Mouse (Mus musculus) cerebellum, postnatal 36 days (tissue): ENCODE measurements at regions not wholly inside any gene's neighbourhood (a gene's known extent, or its start where the extent isn't known, plus 50 kb on each side); places are given as distances from the start of the nearest gene placed in this dataset.

Source experiments
- DNase-seq, 2 experiments: peaks; one replicate each; pipeline ENCODE4 v3.0.0; 2021 to 2022; ENCODE audit warnings: mixed read lengths in 2 of 2

- no peak for DNase-seq
Measured at GRCm38 (mm10) chr2:171670945-171671547, 372.2 kb downstream of the Cbln4 start.

- DNase-seq: no peak
Measured at GRCm38 (mm10) chr2:171668791-171669645, 374.2 kb downstream of the Cbln4 start.

GRCm38 (mm10) chr2:171662571-171662970 is 380.7 kb downstream of the Cbln4 start:
- DNase-seq: no peak

GRCm38 (mm10) chr2:171661896-171662511 is 381.3 kb downstream of the Cbln4 start:
- DNase-seq: no peak

GRCm38 (mm10) chr2:171657125-171657524 is 386.1 kb downstream of the Cbln4 start:
- DNase-seq: no peak

- no peak for DNase-seq
Measured at GRCm38 (mm10) chr2:171641730-171642129, 401.5 kb downstream of the Cbln4 start.

- no peak for DNase-seq
Measured at GRCm38 (mm10) chr2:171640478-171640877, 402.8 kb downstream of the Cbln4 start.

- no peak for DNase-seq
Measured at GRCm38 (mm10) chr2:171638931-171639330, 404.3 kb downstream of the Cbln4 start.

- no peak for DNase-seq
Measured at GRCm38 (mm10) chr2:171636837-171637236, 406.4 kb downstream of the Cbln4 start.

- no peak for DNase-seq
Measured at GRCm38 (mm10) chr2:171633355-171634097, 409.7 kb downstream of the Cbln4 start.

- no peak for DNase-seq
Measured at GRCm38 (mm10) chr2:171630101-171630715, 413.1 kb downstream of the Cbln4 start.

GRCm38 (mm10) chr2:171628182-171628850 is 414.9 kb downstream of the Cbln4 start:
- DNase-seq: no peak

GRCm38 (mm10) chr2:171620668-171621067 is 422.6 kb downstream of the Cbln4 start:
- no peak for DNase-seq

GRCm38 (mm10) chr2:171620253-171620652 is 423.0 kb downstream of the Cbln4 start:
- DNase-seq: no peak

GRCm38 (mm10) chr2:171618771-171619170 is 424.5 kb downstream of the Cbln4 start:
- no peak for DNase-seq

- no peak for DNase-seq
Measured at GRCm38 (mm10) chr2:171618333-171618732, 424.9 kb downstream of the Cbln4 start.

- DNase-seq: no peak
Measured at GRCm38 (mm10) chr2:171615462-171615861, 427.8 kb downstream of the Cbln4 start.

GRCm38 (mm10) chr2:171605064-171605463 is 438.2 kb downstream of the Cbln4 start:
- no peak for DNase-seq

GRCm38 (mm10) chr2:171595240-171595639 is 448.0 kb downstream of the Cbln4 start:
- DNase-seq: no peak

- no peak for DNase-seq
Measured at GRCm38 (mm10) chr2:171593884-171594283, 449.4 kb downstream of the Cbln4 start.

- no peak for DNase-seq
Measured at GRCm38 (mm10) chr2:171592315-171592714, 451.0 kb downstream of the Cbln4 start.

- no peak for DNase-seq
Measured at GRCm38 (mm10) chr2:171588158-171588557, 455.1 kb downstream of the Cbln4 start.
